Mouse (Mus musculus): ENCODE data around the gene Olfr548-ps1.
"Not testable (repeated sequence)": the region's sequence is repeated elsewhere in the genome, so short reads cannot be mapped to it uniquely, and the experiment has no call there.

Olfr548-ps1 gene

DNA sequence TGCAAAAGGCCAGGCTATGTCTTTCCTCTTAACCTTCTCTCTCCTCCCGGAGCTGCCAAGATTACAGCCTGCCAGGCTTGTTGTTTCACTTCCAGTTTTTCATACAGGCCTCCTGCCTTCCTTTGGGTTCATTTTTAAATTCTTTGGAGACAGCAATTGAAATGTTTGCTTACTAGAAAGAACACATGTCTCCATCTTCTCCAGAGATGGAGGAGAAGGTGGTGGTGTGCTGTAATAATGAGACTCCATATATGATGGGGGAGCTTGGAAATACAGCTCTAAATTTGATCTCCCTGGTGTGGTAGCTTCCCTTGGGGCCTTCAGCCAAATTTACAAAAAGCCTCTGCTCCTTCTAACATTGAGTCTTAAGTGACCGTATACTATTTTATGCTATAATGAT lies at the start of gene Olfr548-ps1:
Gene Olfr548-ps1, plus strand, starts transcription at position 301 of the 400 bp plus-strand sequence.
- DNase-seq (ENCODE audit: low spot score in 2 of 2): no peak

- DNase-seq (ENCODE audit: low spot score in 2 of 2): not testable (repeated sequence)
Observed at GRCm38 (mm10) chr7:102494416-102494815, 46.3 kb upstream of the Olfr548-ps1 start.

- no peak for DNase-seq (ENCODE audit: low spot score in 2 of 2)
Observed at GRCm38 (mm10) chr7:102499473-102499872, 41.2 kb upstream of the Olfr548-ps1 start, which contains the start of gene Olfr545. Gene Olfr545, minus strand, starts transcription at chr7:102499573.

DNA sequence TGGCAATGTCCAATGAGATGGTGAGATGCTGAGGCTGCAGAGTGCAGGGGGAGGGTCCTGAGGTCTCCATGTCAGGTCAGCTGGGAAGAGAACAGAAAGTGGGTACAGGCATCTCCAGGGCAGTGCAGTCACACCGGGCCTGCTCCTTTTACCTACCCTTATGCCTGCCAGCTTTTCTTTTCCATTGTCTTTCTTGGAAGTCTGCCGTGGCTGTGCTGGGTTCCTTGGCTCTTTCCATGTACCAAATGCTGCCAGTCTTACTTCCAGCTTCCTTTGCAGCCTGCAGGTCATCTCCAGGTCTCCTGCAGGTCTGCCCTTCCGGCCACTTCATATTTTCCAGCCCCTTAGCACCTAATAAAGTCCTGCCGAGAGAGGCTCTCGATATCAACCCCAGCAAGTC lies 38.7 kb upstream of the Olfr548-ps1 start:
- DNase-seq (ENCODE audit: low spot score in 2 of 2): no peak

- DNase-seq (ENCODE audit: low spot score in 2 of 2): peak; percentile 18 to 80
Observed at GRCm38 (mm10) chr7:102506848-102507247, 33.8 kb upstream of the Olfr548-ps1 start.

- no peak for DNase-seq (ENCODE audit: low spot score in 2 of 2)
Observed at GRCm38 (mm10) chr7:102508066-102508465, 32.6 kb upstream of the Olfr548-ps1 start.

GRCm38 (mm10) chr7:102508666-102509065 lies 32.0 kb upstream of the Olfr548-ps1 start:
- DNase-seq (ENCODE audit: low spot score in 2 of 2): no peak

- DNase-seq (ENCODE audit: low spot score in 2 of 2): no peak
Observed at GRCm38 (mm10) chr7:102509726-102510125, 31.0 kb upstream of the Olfr548-ps1 start.

GRCm38 (mm10) chr7:102511927-102512326 lies 28.8 kb upstream of the Olfr548-ps1 start:
- DNase-seq (ENCODE audit: low spot score in 2 of 2): no peak

- peak; percentile 16 to 82 for DNase-seq (ENCODE audit: low spot score in 2 of 2)
Observed at GRCm38 (mm10) chr7:102512814-102513435, 27.8 kb upstream of the Olfr548-ps1 start.

DNA sequence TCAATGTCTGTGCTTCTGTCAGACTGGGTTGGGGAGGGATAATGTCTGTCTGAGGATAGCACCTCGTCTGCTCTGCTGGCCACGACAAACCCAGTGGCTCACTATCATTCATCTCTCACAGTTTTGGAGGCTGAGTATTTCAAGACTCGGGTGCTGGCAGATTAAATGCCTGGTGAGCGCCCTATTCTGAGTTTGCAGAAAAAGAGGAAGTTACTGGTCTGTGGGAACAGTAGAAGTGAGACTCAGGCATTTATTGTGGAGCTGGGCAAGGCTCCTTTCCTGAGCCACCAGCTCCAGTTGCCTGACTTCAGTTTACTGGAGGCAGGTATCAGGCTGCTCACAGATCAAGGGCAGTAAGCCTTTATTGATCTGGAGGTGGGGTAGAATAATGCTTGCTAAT lies 26.6 kb upstream of the Olfr548-ps1 start:
- DNase-seq (ENCODE audit: low spot score in 2 of 2): no peak

DNA sequence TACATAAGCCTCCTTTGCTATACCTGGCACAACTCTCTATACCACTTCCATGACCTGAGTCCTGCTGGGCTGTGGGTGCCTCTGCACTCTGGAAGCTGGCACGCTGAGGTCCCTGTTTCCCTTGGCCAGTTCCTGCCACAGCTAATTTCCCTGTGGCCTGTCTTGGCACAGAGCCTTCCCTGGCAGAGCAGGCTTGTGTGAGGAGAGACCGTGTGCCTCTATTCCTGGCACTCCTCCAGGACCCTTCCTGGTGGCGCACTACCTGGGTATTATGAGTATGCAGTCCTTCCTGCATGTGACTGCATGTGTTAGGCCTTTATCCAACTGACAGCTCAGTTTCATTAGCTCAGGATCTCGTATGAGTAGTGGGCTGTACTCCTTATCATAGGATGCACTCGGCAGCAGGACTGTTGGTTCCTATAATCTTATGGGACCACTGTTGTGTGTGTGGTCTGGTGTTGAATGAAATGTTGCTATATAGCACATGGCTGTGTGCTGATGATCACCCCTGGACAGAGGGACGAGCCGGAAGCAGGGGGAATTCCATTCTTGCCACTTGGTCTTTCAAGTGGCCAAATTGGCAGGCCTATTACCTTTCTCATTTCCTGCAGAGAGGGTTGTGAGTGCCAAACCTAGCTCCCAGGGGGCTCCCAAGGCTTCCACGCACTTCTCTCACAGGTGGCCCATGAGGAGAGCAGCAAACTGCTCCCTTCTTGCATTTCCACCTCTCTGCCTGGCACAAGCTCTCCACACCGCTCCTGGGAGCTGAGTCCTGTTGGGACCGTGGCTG lies 24.2 kb upstream of the Olfr548-ps1 start:
- no peak for DNase-seq (ENCODE audit: low spot score in 2 of 2)

GRCm38 (mm10) chr7:102517051-102517335 lies 23.7 kb upstream of the Olfr548-ps1 start:
- no peak for DNase-seq (ENCODE audit: low spot score in 2 of 2)

- no peak for DNase-seq (ENCODE audit: low spot score in 2 of 2)
Observed at GRCm38 (mm10) chr7:102529052-102529451, 11.6 kb upstream of the Olfr548-ps1 start.

- DNase-seq (ENCODE audit: low spot score in 2 of 2): no peak
Observed at GRCm38 (mm10) chr7:102534449-102534848, 6.2 kb upstream of the Olfr548-ps1 start, which contains the start of gene Olfr547. Gene Olfr547, plus strand, starts transcription at chr7:102534749.

GRCm38 (mm10) chr7:102541251-102541650 lies 555 bp downstream of the Olfr548-ps1 start:
- DNase-seq (ENCODE audit: low spot score in 2 of 2): no peak

DNA sequence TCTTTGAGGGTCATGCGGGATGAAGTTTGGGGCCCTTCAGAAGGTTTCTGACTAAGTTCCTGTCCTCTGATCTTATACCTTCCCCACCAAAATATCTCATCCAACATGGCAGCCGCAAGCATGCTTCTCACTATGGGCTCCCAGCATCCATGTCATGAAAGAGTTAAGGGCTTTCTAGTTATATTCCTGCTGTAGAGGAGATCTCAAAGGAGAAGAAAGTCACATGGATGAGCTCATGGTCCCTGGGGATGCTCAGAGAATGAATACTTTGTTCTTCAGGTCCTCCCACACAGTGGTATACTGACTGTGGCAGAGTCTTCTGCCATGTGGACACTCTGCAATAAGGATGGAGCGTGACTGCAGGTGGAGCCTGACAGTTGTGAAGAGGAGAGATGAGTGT lies 8.9 kb downstream of the Olfr548-ps1 start, which contains the start of gene Olfr549:
Gene Olfr549, plus strand, starts transcription at position 301 of the 400 bp plus-strand sequence.
- DNase-seq (ENCODE audit: low spot score in 2 of 2): no peak

DNA sequence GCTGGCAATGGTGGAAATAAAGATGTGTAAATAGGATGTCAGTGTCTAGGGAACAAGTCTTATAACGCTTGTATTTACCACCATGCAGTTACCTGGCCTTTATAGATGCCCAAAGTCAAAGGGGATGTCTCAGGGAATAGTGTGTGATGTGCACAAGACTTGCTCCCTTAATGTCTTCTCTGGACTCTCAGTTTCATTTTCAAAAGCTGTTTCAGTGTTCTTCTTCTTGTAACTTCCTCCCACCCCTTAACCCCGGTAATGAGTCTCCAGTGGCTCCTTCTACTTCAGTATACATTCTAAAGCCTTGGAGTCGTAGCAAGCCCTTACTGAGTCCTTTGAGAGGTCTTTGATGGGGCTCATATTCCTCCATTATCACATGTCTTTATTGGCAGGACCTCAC lies 12.6 kb downstream of the Olfr548-ps1 start:
- DNase-seq (ENCODE audit: low spot score in 2 of 2): no peak

DNA sequence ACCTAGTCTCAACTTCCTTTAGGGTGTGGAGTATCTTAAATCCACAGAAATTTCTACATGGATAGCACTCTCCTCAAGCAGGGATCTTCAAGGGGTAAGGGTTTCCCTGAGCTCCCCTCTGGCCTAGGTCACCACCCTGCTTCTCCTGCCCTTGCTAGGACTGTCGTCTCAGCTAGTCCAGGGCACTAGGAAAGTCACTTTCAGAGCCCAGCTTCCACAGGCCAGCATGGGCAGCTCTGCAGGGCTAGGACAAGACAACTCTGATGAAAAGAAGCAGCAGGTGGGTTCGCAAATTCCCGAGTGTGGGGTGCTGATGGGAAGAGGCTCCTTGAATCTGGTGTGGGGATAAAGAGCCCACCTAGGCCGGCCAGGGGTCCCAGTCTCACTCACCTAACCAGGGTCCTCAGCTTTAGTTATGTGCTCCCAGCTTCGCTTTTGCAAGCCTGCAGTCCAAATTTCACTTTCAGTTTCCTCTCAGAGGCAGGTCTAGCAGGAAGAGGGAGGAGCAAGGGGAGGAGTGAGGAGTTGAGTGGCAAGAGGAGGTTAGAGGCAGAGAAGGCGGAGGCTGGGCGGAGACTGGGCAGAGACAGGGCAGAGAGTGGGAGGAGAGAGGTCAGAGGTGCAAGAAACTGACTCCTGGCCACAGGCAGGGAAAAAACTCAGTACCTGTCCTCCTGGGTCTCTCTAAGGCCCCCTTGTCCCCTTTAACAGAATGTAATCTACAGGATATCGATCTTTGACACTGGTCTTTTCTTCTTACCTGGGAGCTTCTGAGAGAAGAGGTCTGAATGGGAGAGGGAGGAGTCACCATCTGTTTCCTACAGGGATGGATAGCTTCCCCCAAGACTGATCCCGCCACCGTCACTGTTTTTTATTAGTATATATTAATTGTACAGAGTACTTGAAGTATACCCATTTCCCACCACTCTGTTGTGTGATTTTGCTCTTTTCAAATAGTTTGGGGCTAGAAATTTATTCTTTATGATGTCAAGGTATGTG lies 24.6 kb downstream of the Olfr548-ps1 start, which contains the start of gene Trim21:
Gene Trim21, minus strand, starts transcription at position 488 of the 999 bp plus-strand sequence.
- peak; percentile 6 to 55 for DNase-seq (ENCODE audit: low spot score in 2 of 2)

- DNase-seq (ENCODE audit: low spot score in 2 of 2): no peak
Observed at GRCm38 (mm10) chr7:102566219-102566618, 25.5 kb downstream of the Olfr548-ps1 start.

- no peak for DNase-seq (ENCODE audit: low spot score in 2 of 2)
Observed at GRCm38 (mm10) chr7:102571142-102571541, 30.4 kb downstream of the Olfr548-ps1 start, which contains the start of gene Olfr550. Gene Olfr550, plus strand, starts transcription at chr7:102571442.
